11 mouse cellular contexts compared by ENCODE assay signal in genomic region chr4:106978376-106978775, GRCm38 (mm10).
DNase-seq lines count a peak whose midpoint lies in the region; ATAC-seq and TF ChIP-seq lines count a peak whose summit lies in the region.
"Had no signal": no experiment of that assay in that cellular context is flagged by ENCODE, and none has a peak within 500 bp of the region (broad histone marks: within the 10 kb centered on the region; RNA-seq: fewer than 3 reads in every experiment).

No protein-coding gene starts in this region.

- H3K9me3 ChIP-seq in heart, embryonic 12.5 days (replicated peaks), result no peaks in the 10 kb centered on the region
- no peaks in the 10 kb centered on the region for H3K9me3 ChIP-seq in E14TG2a.4 (ENCODE audit: low read length)
- H3K9me3 ChIP-seq in heart, embryonic 11.5 days (replicated peaks; ENCODE audit: control insufficient read depth, low read length), result no peaks in the 10 kb centered on the region
- no peaks in the 10 kb centered on the region for H3K9me3 ChIP-seq in limb, embryonic 12.5 days
- H3K9me3 ChIP-seq: liver, embryonic 15.5 days had no signal

- no peak for TF ChIP-seq CTCF in E14TG2a.4 (conservative IDR thresholded peaks at IDR 0.05; ENCODE audit: low read length)

- peak; percentile 97 for DNase-seq in heart, adult 11 months
- no peak for DNase-seq in cerebellum, postnatal 36 days
- DNase-seq in MN1 (ENCODE audit: low spot score), result no peak
- DNase-seq in cerebellum, adult 11 months, result no peak
- DNase-seq: adrenal gland, adult 2 months had no signal

- 51% methylated on average over 8 of the region's 8 CpGs for WGBS in heart, embryonic 12.5 days
- 52% methylated on average over 8 of the region's 8 CpGs for WGBS in heart, embryonic 11.5 days (ENCODE audit: insufficient replicate concordance)
- WGBS in limb, embryonic 12.5 days, result 59% methylated on average over 8 of the region's 8 CpGs

- H3K36me3 ChIP-seq in heart, embryonic 12.5 days, result no peaks in the 10 kb centered on the region
- H3K36me3 ChIP-seq in E14TG2a.4 (ENCODE audit: insufficient read depth, low read length), result peaks cover 21% of the 10 kb centered on the region; the same call in 1 of the 2 replicates
- H3K36me3 ChIP-seq in heart, embryonic 11.5 days (ENCODE audit: control insufficient read depth, insufficient read depth, low read length), result no peaks in the 10 kb centered on the region
- H3K36me3 ChIP-seq in limb, embryonic 12.5 days, result peaks cover 28% of the 10 kb centered on the region; the same call in 1 of the 2 replicates

- no peak overlapping the region for H3K4me3 ChIP-seq in heart, embryonic 12.5 days
- H3K4me3 ChIP-seq in E14TG2a.4 (replicated peaks; ENCODE audit: low read length), result peak overlapping the region; percentile 5; the same call in 1 of the 2 replicates
- H3K4me3 ChIP-seq in heart, embryonic 11.5 days (ENCODE audit: low read depth, low read length), result no peak overlapping the region
- no peak overlapping the region for H3K4me3 ChIP-seq in limb, embryonic 12.5 days (replicated peaks)
- H3K4me3 ChIP-seq: liver, embryonic 15.5 days had no signal

- H3K4me1 ChIP-seq in heart, embryonic 12.5 days (replicated peaks), result peaks cover 86% of the 10 kb centered on the region
- peaks cover 91% of the 10 kb centered on the region for H3K4me1 ChIP-seq in E14TG2a.4 (replicated peaks; ENCODE audit: low read depth, low read length)
- peaks cover 48% of the 10 kb centered on the region for H3K4me1 ChIP-seq in heart, embryonic 11.5 days (ENCODE audit: control insufficient read depth, insufficient read depth, low read length)
- H3K4me1 ChIP-seq in limb, embryonic 12.5 days (replicated peaks), result peaks cover 100% of the 10 kb centered on the region

- no peak for ATAC-seq in heart, embryonic 12.5 days (ENCODE audit: insufficient number of reproducible peaks, low FRiP score)
- ATAC-seq in heart, embryonic 11.5 days (replicated peaks; ENCODE audit: insufficient number of reproducible peaks, low FRiP score, low TSS enrichment), result no peak
- ATAC-seq in limb, embryonic 12.5 days (ENCODE audit: insufficient number of reproducible peaks, insufficient read depth, low FRiP score, low TSS enrichment, low read depth), result no peak
- ATAC-seq: inflammation-experienced regulatory T-cells, adult 6 months had no signal

- H3K27ac ChIP-seq in heart, embryonic 12.5 days (ENCODE audit: poor library complexity, severe bottlenecking), result no peak overlapping the region
- H3K27ac ChIP-seq in heart, embryonic 11.5 days (ENCODE audit: low read depth, low read length), result 0 out of 2 replicates have a peak overlapping the region, but pooled peaks have one; percentile 10
- peak overlapping the region; percentile 62; the same call in 1 of the 2 replicates for H3K27ac ChIP-seq in limb, embryonic 12.5 days
- H3K27ac ChIP-seq: liver, embryonic 15.5 days had no signal

- H3K4me2 ChIP-seq in heart, embryonic 12.5 days, result no peak overlapping the region
- no peak overlapping the region for H3K4me2 ChIP-seq in heart, embryonic 11.5 days
- no peak overlapping the region for H3K4me2 ChIP-seq in limb, embryonic 12.5 days
- H3K4me2 ChIP-seq: liver, embryonic 15.5 days had no signal

- no peak overlapping the region for H3K9ac ChIP-seq in heart, embryonic 12.5 days
- no peak overlapping the region for H3K9ac ChIP-seq in heart, embryonic 11.5 days (ENCODE audit: low read depth, low read length)
- H3K9ac ChIP-seq in limb, embryonic 12.5 days (replicated peaks), result no peak overlapping the region
- H3K9ac ChIP-seq: liver, embryonic 15.5 days had no signal

- no peaks in the 10 kb centered on the region for H3K27me3 ChIP-seq in heart, embryonic 12.5 days (replicated peaks)
- H3K27me3 ChIP-seq in E14TG2a.4 (ENCODE audit: insufficient read depth, low read length), result no peaks in the 10 kb centered on the region
- no peaks in the 10 kb centered on the region for H3K27me3 ChIP-seq in heart, embryonic 11.5 days (ENCODE audit: control insufficient read depth, insufficient read depth, low read length)
- no peaks in the 10 kb centered on the region for H3K27me3 ChIP-seq in limb, embryonic 12.5 days
- H3K27me3 ChIP-seq: liver, embryonic 15.5 days had no signal
